Mouse (Mus musculus): ENCODE data around the gene Tmed6. TPM values are rescaled to one million over a fixed set of nuclear protein-coding genes. Genes with fewer than 3 reads are reported as not detected.
"Not testable (repeated sequence)": the region's sequence is repeated elsewhere in the genome, so short reads cannot be mapped to it uniquely, and the experiment has no call there.

Gene Tmed6
- polyA plus RNA-seq, 1 experiment = not detected

GRCm38 (mm10) chr8:107111340-107112105 is 46.1 kb upstream of the Tmed6 start:
- TF ChIP-seq USF1 (IDR thresholded peaks at IDR 0.05; ENCODE audit: low read depth) = no peak
- TF ChIP-seq MAX (IDR thresholded peaks at IDR 0.05) = no peak
- no peak for TF ChIP-seq CTCF (IDR thresholded peaks at IDR 0.05; ENCODE audit: control insufficient read depth, insufficient read depth, insufficient read length)
- no peak for TF ChIP-seq CEBPB (IDR thresholded peaks at IDR 0.05; ENCODE audit: low read depth)
- no peak for TF ChIP-seq FOSL1 (IDR thresholded peaks at IDR 0.05; ENCODE audit: insufficient read depth, low read length, poor library complexity, severe bottlenecking)
- no peak for TF ChIP-seq MYOD1 (IDR thresholded peaks at IDR 0.05; ENCODE audit: control insufficient read depth, insufficient read length, low read depth)
- TF ChIP-seq MYOG (IDR thresholded peaks at IDR 0.05; ENCODE audit: control insufficient read depth, extremely low read depth, insufficient read length) = no peak
- H3ac ChIP-seq (ENCODE audit: control insufficient read depth, insufficient read length, low read depth) = no peak overlapping the region

GRCm38 (mm10) chr8:107110629-107111330 is 45.3 kb upstream of the Tmed6 start:
- Histone ChIP-seq H3K36me3 (ENCODE audit: control insufficient read depth, insufficient read depth) (no peaks in the 10 kb centered on the region), H3K27me3 (ENCODE audit: control insufficient read depth, insufficient read depth, insufficient read length) (no peaks in the 10 kb centered on the region), H3K79me2 (ENCODE audit: control insufficient read depth, insufficient read depth) (no peaks in the 10 kb centered on the region), H3K79me3 (ENCODE audit: low read depth) (no peaks in the 10 kb centered on the region), H3K4me3 (ENCODE audit: insufficient read depth, poor library complexity, severe bottlenecking) (no peak overlapping the region), H3ac (ENCODE audit: control insufficient read depth, insufficient read length, low read depth) (no peak overlapping the region)
- TF ChIP-seq CEBPB (IDR thresholded peaks at IDR 0.05; ENCODE audit: low read depth) (no peak), MYOD1 (IDR thresholded peaks at IDR 0.05; ENCODE audit: control insufficient read depth, insufficient read length, low read depth) (no peak), MAX (IDR thresholded peaks at IDR 0.05) (no peak), MYOG (IDR thresholded peaks at IDR 0.05; ENCODE audit: control insufficient read depth, extremely low read depth, insufficient read length) (no peak), CTCF (IDR thresholded peaks at IDR 0.05; ENCODE audit: control insufficient read depth, insufficient read depth, insufficient read length) (no peak), USF1 (IDR thresholded peaks at IDR 0.05; ENCODE audit: low read depth) (no peak)

More at GRCm38 (mm10) chr8:107111340-107112105, 46.1 kb upstream of the Tmed6 start:
- Histone ChIP-seq H3K4me3 (ENCODE audit: insufficient read depth, poor library complexity, severe bottlenecking) (no peak overlapping the region), H3K27me3 (ENCODE audit: control insufficient read depth, insufficient read depth, insufficient read length) (no peaks in the 10 kb centered on the region), H3K79me2 (ENCODE audit: control insufficient read depth, insufficient read depth) (no peaks in the 10 kb centered on the region), H3K36me3 (ENCODE audit: control insufficient read depth, insufficient read depth) (no peaks in the 10 kb centered on the region), H3K79me3 (ENCODE audit: low read depth) (no peaks in the 10 kb centered on the region)

- no peaks in the 10 kb centered on the region for H3K27me3 ChIP-seq (ENCODE audit: control insufficient read depth, insufficient read depth, insufficient read length)
- no peaks in the 10 kb centered on the region for H3K79me3 ChIP-seq (ENCODE audit: low read depth)
- TF ChIP-seq CTCF (IDR thresholded peaks at IDR 0.05; ENCODE audit: control insufficient read depth, insufficient read depth, insufficient read length) (no peak), MAX (IDR thresholded peaks at IDR 0.05) (no peak), USF1 (IDR thresholded peaks at IDR 0.05; ENCODE audit: low read depth) (no peak), MYOD1 (IDR thresholded peaks at IDR 0.05; ENCODE audit: control insufficient read depth, insufficient read length, low read depth) (no peak), FOSL1 (IDR thresholded peaks at IDR 0.05; ENCODE audit: insufficient read depth, low read length, poor library complexity, severe bottlenecking) (no peak), CEBPB (IDR thresholded peaks at IDR 0.05; ENCODE audit: low read depth) (no peak), MYOG (IDR thresholded peaks at IDR 0.05; ENCODE audit: control insufficient read depth, extremely low read depth, insufficient read length) (no peak)
- no peaks in the 10 kb centered on the region for H3K79me2 ChIP-seq (ENCODE audit: control insufficient read depth, insufficient read depth)
- H3ac ChIP-seq (ENCODE audit: control insufficient read depth, insufficient read length, low read depth) = no peak overlapping the region
- H3K4me3 ChIP-seq (ENCODE audit: insufficient read depth, poor library complexity, severe bottlenecking) = no peak overlapping the region
- H3K36me3 ChIP-seq (ENCODE audit: control insufficient read depth, insufficient read depth) = no peaks in the 10 kb centered on the region
Measured at GRCm38 (mm10) chr8:107109816-107110435, 44.5 kb upstream of the Tmed6 start.

- no peak overlapping the region for H3K4me3 ChIP-seq (ENCODE audit: insufficient read depth, poor library complexity, severe bottlenecking)
- no peaks in the 10 kb centered on the region for H3K27me3 ChIP-seq (ENCODE audit: control insufficient read depth, insufficient read depth, insufficient read length)
- TF ChIP-seq MYOD1 (IDR thresholded peaks at IDR 0.05; ENCODE audit: control insufficient read depth, insufficient read length, low read depth) (no peak), CTCF (IDR thresholded peaks at IDR 0.05; ENCODE audit: control insufficient read depth, insufficient read depth, insufficient read length) (no peak), MYOG (IDR thresholded peaks at IDR 0.05; ENCODE audit: control insufficient read depth, extremely low read depth, insufficient read length) (no peak), MAX (IDR thresholded peaks at IDR 0.05) (no peak), FOSL1 (IDR thresholded peaks at IDR 0.05; ENCODE audit: insufficient read depth, low read length, poor library complexity, severe bottlenecking) (no peak), USF1 (IDR thresholded peaks at IDR 0.05; ENCODE audit: low read depth) (no peak), CEBPB (IDR thresholded peaks at IDR 0.05; ENCODE audit: low read depth) (no peak)
Measured at GRCm38 (mm10) chr8:107108978-107109720, 43.7 kb upstream of the Tmed6 start.

GRCm38 (mm10) chr8:107108089-107108488 is 42.6 kb upstream of the Tmed6 start:
- H3K4me3 ChIP-seq (ENCODE audit: insufficient read depth, poor library complexity, severe bottlenecking); H3K36me3 ChIP-seq (ENCODE audit: control insufficient read depth, insufficient read depth); H3K79me2 ChIP-seq (ENCODE audit: control insufficient read depth, insufficient read depth); H3K27me3 ChIP-seq (ENCODE audit: control insufficient read depth, insufficient read depth, insufficient read length); H3ac ChIP-seq (ENCODE audit: control insufficient read depth, insufficient read length, low read depth); H3K79me3 ChIP-seq (ENCODE audit: low read depth): not testable (repeated sequence)

More at GRCm38 (mm10) chr8:107108978-107109720, 43.7 kb upstream of the Tmed6 start:
- no peaks in the 10 kb centered on the region for H3K36me3 ChIP-seq (ENCODE audit: control insufficient read depth, insufficient read depth)
- no peaks in the 10 kb centered on the region for H3K79me2 ChIP-seq (ENCODE audit: control insufficient read depth, insufficient read depth)
- no peak overlapping the region for H3ac ChIP-seq (ENCODE audit: control insufficient read depth, insufficient read length, low read depth)
- no peaks in the 10 kb centered on the region for H3K79me3 ChIP-seq (ENCODE audit: low read depth)
